Mouse (Mus musculus): ENCODE data around the gene Mettl17. TPM values are rescaled to one million over a fixed set of nuclear protein-coding genes. Genes with fewer than 3 reads are reported as not detected.
A peak's percentile ranks its signal among the peaks of the same experiment; 100 is the strongest.

Gene Mettl17
- total RNA-seq, 1 experiment from 2014 or later: 16.8 TPM

- ATAC-seq (replicated peaks in 1 of 2; ENCODE audit: insufficient read depth in 1 of 2, low FRiP score in 2 of 2, low TSS enrichment in 1 of 2, low read depth in 1 of 2, poor library complexity in 2 of 2, severe bottlenecking in 2 of 2): no peak
These were observed 8.6 kb downstream of the Mettl17 start for GRCm38 (mm10) chr14:51893094-51893794.

GRCm38 (mm10) chr14:51893809-51894208 is 9.2 kb downstream of the Mettl17 start:
- ATAC-seq (replicated peaks in 1 of 2; ENCODE audit: insufficient read depth in 1 of 2, low FRiP score in 2 of 2, low TSS enrichment in 1 of 2, low read depth in 1 of 2, poor library complexity in 2 of 2, severe bottlenecking in 2 of 2): no peak

- no peak for ATAC-seq (replicated peaks in 1 of 2; ENCODE audit: insufficient read depth in 1 of 2, low FRiP score in 2 of 2, low TSS enrichment in 1 of 2, low read depth in 1 of 2, poor library complexity in 2 of 2, severe bottlenecking in 2 of 2)
These were observed 10.4 kb downstream of the Mettl17 start for GRCm38 (mm10) chr14:51895071-51895470.

- ATAC-seq (replicated peaks in 1 of 2; ENCODE audit: insufficient read depth in 1 of 2, low FRiP score in 2 of 2, low TSS enrichment in 1 of 2, low read depth in 1 of 2, poor library complexity in 2 of 2, severe bottlenecking in 2 of 2): no peak
These were observed 11.4 kb downstream of the Mettl17 start for GRCm38 (mm10) chr14:51896019-51896418.

GRCm38 (mm10) chr14:51896539-51897170 is 12.0 kb downstream of the Mettl17 start:
- no peak for ATAC-seq (replicated peaks in 1 of 2; ENCODE audit: insufficient read depth in 1 of 2, low FRiP score in 2 of 2, low TSS enrichment in 1 of 2, low read depth in 1 of 2, poor library complexity in 2 of 2, severe bottlenecking in 2 of 2)

- ATAC-seq (replicated peaks in 1 of 2; ENCODE audit: insufficient read depth in 1 of 2, low FRiP score in 2 of 2, low TSS enrichment in 1 of 2, low read depth in 1 of 2, poor library complexity in 2 of 2, severe bottlenecking in 2 of 2): no peak
These were observed 14.7 kb downstream of the Mettl17 start for GRCm38 (mm10) chr14:51899351-51899750.

- peak; percentile 65 to 84 for ATAC-seq (replicated peaks in 1 of 2; ENCODE audit: insufficient read depth in 1 of 2, low FRiP score in 2 of 2, low TSS enrichment in 1 of 2, low read depth in 1 of 2, poor library complexity in 2 of 2, severe bottlenecking in 2 of 2)
These were observed 18.4 kb downstream of the Mettl17 start for GRCm38 (mm10) chr14:51902806-51903710.

- no peak for ATAC-seq (replicated peaks in 1 of 2; ENCODE audit: insufficient read depth in 1 of 2, low FRiP score in 2 of 2, low TSS enrichment in 1 of 2, low read depth in 1 of 2, poor library complexity in 2 of 2, severe bottlenecking in 2 of 2)
These were observed 19.1 kb downstream of the Mettl17 start for GRCm38 (mm10) chr14:51903782-51904181.

GRCm38 (mm10) chr14:51904706-51905105 is 20.1 kb downstream of the Mettl17 start:
- ATAC-seq (replicated peaks in 1 of 2; ENCODE audit: insufficient read depth in 1 of 2, low FRiP score in 2 of 2, low TSS enrichment in 1 of 2, low read depth in 1 of 2, poor library complexity in 2 of 2, severe bottlenecking in 2 of 2): no peak

- no peak for ATAC-seq (replicated peaks in 1 of 2; ENCODE audit: insufficient read depth in 1 of 2, low FRiP score in 2 of 2, low TSS enrichment in 1 of 2, low read depth in 1 of 2, poor library complexity in 2 of 2, severe bottlenecking in 2 of 2)
These were observed 21.5 kb downstream of the Mettl17 start for GRCm38 (mm10) chr14:51906102-51906501.

- no peak for ATAC-seq (replicated peaks in 1 of 2; ENCODE audit: insufficient read depth in 1 of 2, low FRiP score in 2 of 2, low TSS enrichment in 1 of 2, low read depth in 1 of 2, poor library complexity in 2 of 2, severe bottlenecking in 2 of 2)
These were observed 26.7 kb downstream of the Mettl17 start for GRCm38 (mm10) chr14:51911301-51911700.

- ATAC-seq (replicated peaks in 1 of 2; ENCODE audit: insufficient read depth in 1 of 2, low FRiP score in 2 of 2, low TSS enrichment in 1 of 2, low read depth in 1 of 2, poor library complexity in 2 of 2, severe bottlenecking in 2 of 2): no peak
These were observed 27.9 kb downstream of the Mettl17 start for GRCm38 (mm10) chr14:51912391-51913061.

GRCm38 (mm10) chr14:51913062-51913959 is 28.7 kb downstream of the Mettl17 start:
- ATAC-seq (replicated peaks in 1 of 2; ENCODE audit: insufficient read depth in 1 of 2, low FRiP score in 2 of 2, low TSS enrichment in 1 of 2, low read depth in 1 of 2, poor library complexity in 2 of 2, severe bottlenecking in 2 of 2): peak; percentile 83 to 87

- 0 out of 4 replicates have a peak, but pooled peaks of 1 of the 2 experiments have one; percentile 7 for ATAC-seq (replicated peaks in 1 of 2; ENCODE audit: insufficient read depth in 1 of 2, low FRiP score in 2 of 2, low TSS enrichment in 1 of 2, low read depth in 1 of 2, poor library complexity in 2 of 2, severe bottlenecking in 2 of 2)
These were observed 29.5 kb downstream of the Mettl17 start, which contains the start of gene Ndrg2 for GRCm38 (mm10) chr14:51913960-51914762. Gene Ndrg2, minus strand, starts transcription at chr14:51914158.

- no peak for ATAC-seq (replicated peaks in 1 of 2; ENCODE audit: insufficient read depth in 1 of 2, low FRiP score in 2 of 2, low TSS enrichment in 1 of 2, low read depth in 1 of 2, poor library complexity in 2 of 2, severe bottlenecking in 2 of 2)
These were observed 30.4 kb downstream of the Mettl17 start for GRCm38 (mm10) chr14:51915030-51915429.

GRCm38 (mm10) chr14:51916539-51916938 is 31.9 kb downstream of the Mettl17 start:
- no peak for ATAC-seq (replicated peaks in 1 of 2; ENCODE audit: insufficient read depth in 1 of 2, low FRiP score in 2 of 2, low TSS enrichment in 1 of 2, low read depth in 1 of 2, poor library complexity in 2 of 2, severe bottlenecking in 2 of 2)
